Mouse (Mus musculus): ENCODE data around the gene Itih2.

Itih2 gene

DNA sequence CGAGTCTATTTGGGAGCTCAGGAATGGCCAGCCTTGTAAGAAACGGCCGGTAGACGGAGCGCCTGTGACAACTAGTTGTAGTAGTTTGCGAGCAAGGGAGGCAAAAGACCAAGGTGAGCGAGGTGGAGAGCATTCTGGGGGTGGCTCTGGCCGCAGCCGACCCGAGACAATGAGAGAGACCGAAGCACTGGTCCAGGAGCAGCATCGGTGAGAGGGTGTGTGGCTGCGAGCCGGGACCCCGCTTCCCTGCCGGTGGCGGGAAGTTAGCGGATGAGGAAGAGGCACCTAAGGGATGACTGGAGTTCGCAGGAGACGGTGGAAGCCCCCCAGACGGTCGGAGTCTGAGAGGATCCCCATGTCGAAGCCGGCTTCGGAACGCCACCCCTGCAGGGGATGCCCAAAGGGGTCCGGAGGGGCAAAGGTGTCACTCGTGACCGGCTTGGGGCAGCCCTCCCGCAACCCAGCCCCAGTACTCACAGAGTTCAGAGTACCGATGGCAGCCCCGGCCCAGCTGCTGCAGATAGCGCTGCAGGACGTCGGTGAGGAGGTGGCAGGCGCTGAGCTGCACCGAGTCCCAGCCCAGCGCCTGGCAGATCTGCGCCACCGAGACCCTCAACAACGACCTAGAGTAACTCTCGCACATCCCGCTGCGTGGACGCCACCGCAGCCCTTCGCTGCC is 83.3 kb downstream of the Itih2 start:
- intact Hi-C loops (cut with DNase I): loop anchor here (5.0 kb wide), 1 partner anchor 39 kb away; no protein-coding TSS in a partner anchor
